ENCODE assay signal across 8 mouse cellular contexts in genomic region chr15:85266729-85267434, GRCm38 (mm10).
DNase-seq lines count a peak whose midpoint lies in the region; ATAC-seq lines count a peak whose summit lies in the region.

No protein-coding gene starts in this region.

- H3K27me3 ChIP-seq in heart, embryonic 12.5 days (replicated peaks) = 0 out of 2 replicates have a peak, but pooled peaks cover 4% of the 10 kb centered on the region
- no peaks in the 10 kb centered on the region for H3K27me3 ChIP-seq in forebrain, embryonic 12.5 days
- no peaks in the 10 kb centered on the region for H3K27me3 ChIP-seq in hindbrain, embryonic 16.5 days (replicated peaks; ENCODE audit: control insufficient read depth, insufficient read depth, low read length)
- H3K27me3 ChIP-seq in splenic B cell, adult 2 months (ENCODE audit: control insufficient read depth, insufficient read depth, low read length, poor library complexity, severe bottlenecking) = no peaks in the 10 kb centered on the region

- H3K9ac ChIP-seq in heart, embryonic 12.5 days = no peak overlapping the region
- no peak overlapping the region for H3K9ac ChIP-seq in forebrain, embryonic 12.5 days
- H3K9ac ChIP-seq in hindbrain, embryonic 16.5 days (ENCODE audit: low read depth, low read length) = no peak overlapping the region

- peaks cover 16% of the 10 kb centered on the region; the same call in 1 of the 2 replicates for H3K36me3 ChIP-seq in heart, embryonic 12.5 days
- peaks cover 19% of the 10 kb centered on the region; the same call in 1 of the 2 replicates for H3K36me3 ChIP-seq in forebrain, embryonic 12.5 days (replicated peaks)
- no peaks in the 10 kb centered on the region for H3K36me3 ChIP-seq in hindbrain, embryonic 16.5 days (ENCODE audit: control insufficient read depth, insufficient read depth, low read length)
- no peaks in the 10 kb centered on the region for H3K36me3 ChIP-seq in splenic B cell, adult 2 months (ENCODE audit: control insufficient read depth, insufficient read depth, low read length, poor library complexity, severe bottlenecking)

- peaks cover 8% of the 10 kb centered on the region for H3K4me1 ChIP-seq in heart, embryonic 12.5 days (replicated peaks)
- no peaks in the 10 kb centered on the region for H3K4me1 ChIP-seq in forebrain, embryonic 12.5 days
- H3K4me1 ChIP-seq in hindbrain, embryonic 16.5 days (ENCODE audit: control insufficient read depth, insufficient read depth, low read depth, low read length) = no peaks in the 10 kb centered on the region

- peak; percentile 95 for DNase-seq in heart, adult 11 months
- DNase-seq in c-Kit-negative CD71-positive TER-119-positive erythroid progenitor cells, embryonic 14.5 days (ENCODE audit: low read depth, low spot score) = peak; percentile 31
- DNase-seq in left cerebral cortex, postnatal 36 days (ENCODE audit: low spot score in 2 of 2) = peak; percentile 84 to 87
- peak; percentile 76 for DNase-seq in naive thymus-derived CD4-positive, alpha-beta T cell, adult 2 months (ENCODE audit: low read depth)
- DNase-seq in splenic B cell, adult 2 months (ENCODE audit: low read depth, low spot score) = peak; percentile 69

- no peak overlapping the region for H3K4me3 ChIP-seq in heart, embryonic 12.5 days
- no peak overlapping the region for H3K4me3 ChIP-seq in forebrain, embryonic 12.5 days (replicated peaks)
- H3K4me3 ChIP-seq in hindbrain, embryonic 16.5 days (ENCODE audit: low read length) = no peak overlapping the region

- intact Hi-C loops in left cerebral cortex, postnatal 36 days (cut with DNase I) = loop anchor here (1.0 to 10.0 kb wide), 3 partner anchors 48 to 316 kb away; no protein-coding TSS in a partner anchor

- no peak overlapping the region for H3K27ac ChIP-seq in heart, embryonic 12.5 days (ENCODE audit: poor library complexity, severe bottlenecking)
- no peak overlapping the region for H3K27ac ChIP-seq in forebrain, embryonic 12.5 days
- no peak overlapping the region for H3K27ac ChIP-seq in hindbrain, embryonic 16.5 days (ENCODE audit: low read depth, low read length)

- H3K4me2 ChIP-seq in heart, embryonic 12.5 days = no peak overlapping the region
- no peak overlapping the region for H3K4me2 ChIP-seq in forebrain, embryonic 12.5 days
- no peak overlapping the region for H3K4me2 ChIP-seq in hindbrain, embryonic 16.5 days (ENCODE audit: low read length)

- 40% methylated on average over 14 of the region's 14 CpGs for WGBS in heart, embryonic 12.5 days
- WGBS in forebrain, embryonic 12.5 days = 49% methylated on average over 14 of the region's 14 CpGs
- WGBS in hindbrain, embryonic 16.5 days = 42% methylated on average over 14 of the region's 14 CpGs

- ATAC-seq in heart, embryonic 12.5 days (ENCODE audit: insufficient number of reproducible peaks, low FRiP score) = no peak
- ATAC-seq in forebrain, embryonic 12.5 days (ENCODE audit: low FRiP score) = peak; percentile 65; the same call in 1 of the 2 replicates
- peak; percentile 82 for ATAC-seq in hindbrain, embryonic 16.5 days

- H3K9me3 ChIP-seq in heart, embryonic 12.5 days (replicated peaks) = no peaks in the 10 kb centered on the region
- no peaks in the 10 kb centered on the region for H3K9me3 ChIP-seq in forebrain, embryonic 12.5 days
- H3K9me3 ChIP-seq in hindbrain, embryonic 16.5 days (ENCODE audit: control insufficient read depth, low read length) = no peaks in the 10 kb centered on the region

Comparison
In these comparisons a context has a peak if more than half of its experiments do, and no peak if none do; other contexts are left out.
1. DNase-seq: peak in every context shown above with its lines; median percentile 95 in heart, adult 11 months; 86 in left cerebral cortex, postnatal 36 days; 76 in naive thymus-derived CD4-positive, alpha-beta T cell, adult 2 months; 69 in splenic B cell, adult 2 months; 31 in c-Kit-negative CD71-positive TER-119-positive erythroid progenitor cells, embryonic 14.5 days.